Mouse (Mus musculus) brain, embryonic 18.5 days (tissue): Measurements from ENCODE around the gene Rps6ka2.
"Not testable (repeated sequence)": the region's sequence is repeated elsewhere in the genome, so short reads cannot be mapped to it uniquely, and the experiment has no call there.

Source experiments
- DNase-seq: peaks from one replicate; pipeline ENCODE4 v3.0.0-alpha.2; 2012; ENCODE audit warnings: low read depth, low spot score

Rps6ka2 gene

DNA sequence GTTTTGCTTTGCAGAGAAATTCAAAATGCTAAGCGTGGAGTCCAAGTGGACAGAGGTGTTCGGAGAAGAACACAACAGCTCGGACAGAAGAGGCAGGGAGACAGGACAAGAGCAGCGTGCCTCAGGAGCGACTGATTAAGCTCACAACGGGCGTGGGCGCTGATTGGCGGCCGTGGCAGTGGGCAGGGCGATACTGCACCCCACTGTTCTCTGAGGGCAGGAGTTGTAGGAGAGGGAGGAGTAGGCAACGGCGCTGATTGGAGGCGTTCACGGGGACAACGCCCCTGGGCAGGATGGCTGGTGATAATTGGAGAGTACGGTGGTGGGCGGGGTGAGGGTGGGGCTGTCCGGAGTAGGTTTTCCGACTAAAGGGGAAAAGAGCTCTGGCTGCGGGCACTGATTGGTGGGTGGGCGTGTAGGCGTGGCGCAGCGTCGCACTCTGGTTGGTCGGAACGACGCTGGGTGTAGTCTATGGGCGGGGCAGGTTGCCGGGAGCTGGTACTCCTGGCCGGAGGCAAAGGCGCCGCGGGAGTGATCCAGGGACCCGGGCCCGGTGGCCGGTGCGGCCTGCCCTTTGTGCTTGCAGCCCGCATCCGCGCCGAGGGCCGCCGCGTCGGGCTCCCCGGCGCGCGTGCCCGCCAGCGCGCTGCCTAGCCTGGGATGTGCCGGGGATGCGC lies at the start of gene Rps6ka2:
Gene Rps6ka2 (plus strand): TSS at position 489 of the 677 bp plus-strand sequence.
- peak; percentile 97 for DNase-seq

DNA sequence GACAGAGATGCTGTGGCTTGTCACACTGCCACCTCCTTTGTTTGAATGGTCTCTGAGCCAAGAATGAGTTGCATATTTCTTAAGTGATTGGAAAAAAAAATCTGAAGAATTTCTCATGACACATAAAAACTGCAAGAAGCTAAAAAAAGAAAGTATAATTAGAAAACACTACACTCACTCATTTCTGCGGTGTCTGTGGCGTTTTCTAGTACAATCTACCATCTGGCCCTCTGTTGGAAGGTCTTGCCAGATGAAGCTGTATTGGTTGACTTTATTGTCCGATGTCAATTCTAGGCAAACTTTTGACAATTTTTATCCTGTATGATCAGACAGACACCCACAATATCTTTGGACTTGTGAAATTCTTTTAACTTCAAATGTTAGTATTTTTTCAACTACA lies 49.1 kb upstream of the Rps6ka2 start:
- not testable (repeated sequence) for DNase-seq

DNA sequence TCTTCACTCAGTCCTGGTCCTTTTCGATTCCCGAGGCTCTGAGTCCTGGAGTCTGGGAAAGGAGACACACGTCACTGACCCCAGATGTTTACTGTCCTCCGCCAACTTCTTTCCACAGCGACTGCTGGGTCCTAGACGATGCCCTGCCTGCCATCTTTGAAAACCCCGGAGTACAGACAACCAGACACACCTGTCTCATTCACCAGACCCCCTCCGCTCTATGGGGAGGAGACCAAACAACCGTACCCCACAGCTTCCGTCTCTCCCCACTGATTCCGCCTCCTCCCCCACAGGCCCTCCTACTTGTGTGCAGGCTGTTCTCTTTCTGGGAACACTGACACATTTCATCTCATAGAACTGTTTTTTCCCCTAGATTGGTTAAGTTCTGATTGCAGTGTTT lies 47.4 kb upstream of the Rps6ka2 start:
- DNase-seq: not testable (repeated sequence)

DNA sequence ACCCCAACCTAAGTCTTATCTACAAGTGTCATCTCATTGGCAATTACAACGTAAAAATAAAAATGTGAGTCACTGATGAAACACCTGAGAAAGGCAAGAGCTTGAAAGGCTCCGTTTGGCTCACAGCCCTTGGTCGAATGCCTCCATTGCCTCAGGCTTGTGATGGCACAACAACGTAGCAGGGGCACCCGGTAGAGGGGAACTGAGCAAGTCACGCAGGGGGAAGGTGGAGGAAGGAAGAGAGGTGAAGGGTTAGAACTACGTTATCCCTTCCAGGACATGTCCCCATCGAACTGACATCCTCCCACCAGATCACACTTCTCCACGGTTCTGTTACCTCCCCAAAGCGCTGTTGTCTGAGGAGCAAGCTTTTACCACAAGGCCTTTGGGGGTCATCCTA lies 43.4 kb upstream of the Rps6ka2 start:
- not testable (repeated sequence) for DNase-seq

DNA sequence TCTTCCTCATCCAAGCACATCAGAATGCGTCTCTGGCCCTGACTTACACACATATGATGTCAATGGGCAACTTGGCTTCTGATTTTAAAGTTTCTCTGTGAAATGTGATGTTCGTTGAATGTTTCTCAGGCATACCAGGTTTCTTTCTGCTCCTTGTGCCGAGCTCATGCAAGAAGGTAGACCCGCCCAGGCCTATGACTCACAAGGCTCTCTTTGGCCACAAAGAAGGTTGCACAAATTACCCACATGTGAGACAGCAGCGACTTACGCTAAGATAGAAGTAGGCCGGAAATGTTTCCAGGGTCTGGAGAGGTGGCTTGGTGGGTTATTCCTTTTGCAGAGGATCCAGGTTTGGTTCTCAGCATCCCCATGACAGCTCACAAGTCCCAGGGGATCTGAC lies 35.9 kb upstream of the Rps6ka2 start:
- DNase-seq: not testable (repeated sequence)

DNA sequence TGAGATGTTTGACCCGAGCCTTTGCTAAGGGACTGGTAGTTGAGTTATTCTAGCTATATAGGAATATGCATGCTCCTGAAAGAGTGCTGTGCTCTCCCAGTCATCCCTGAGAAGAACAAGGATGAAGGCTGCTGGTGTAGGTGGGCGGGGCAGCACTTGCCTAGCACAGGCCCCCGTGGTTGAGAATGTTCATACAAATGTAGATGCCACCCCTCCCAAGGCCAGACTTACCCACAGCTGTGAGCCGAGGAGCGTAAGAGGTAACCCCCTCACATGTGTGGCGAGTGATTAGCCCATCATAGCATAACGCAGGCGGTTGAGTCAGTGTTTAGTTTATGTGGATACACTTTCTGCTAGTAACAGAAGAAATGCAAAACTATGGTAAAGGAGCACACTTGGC lies 34.6 kb upstream of the Rps6ka2 start:
- not testable (repeated sequence) for DNase-seq

DNA sequence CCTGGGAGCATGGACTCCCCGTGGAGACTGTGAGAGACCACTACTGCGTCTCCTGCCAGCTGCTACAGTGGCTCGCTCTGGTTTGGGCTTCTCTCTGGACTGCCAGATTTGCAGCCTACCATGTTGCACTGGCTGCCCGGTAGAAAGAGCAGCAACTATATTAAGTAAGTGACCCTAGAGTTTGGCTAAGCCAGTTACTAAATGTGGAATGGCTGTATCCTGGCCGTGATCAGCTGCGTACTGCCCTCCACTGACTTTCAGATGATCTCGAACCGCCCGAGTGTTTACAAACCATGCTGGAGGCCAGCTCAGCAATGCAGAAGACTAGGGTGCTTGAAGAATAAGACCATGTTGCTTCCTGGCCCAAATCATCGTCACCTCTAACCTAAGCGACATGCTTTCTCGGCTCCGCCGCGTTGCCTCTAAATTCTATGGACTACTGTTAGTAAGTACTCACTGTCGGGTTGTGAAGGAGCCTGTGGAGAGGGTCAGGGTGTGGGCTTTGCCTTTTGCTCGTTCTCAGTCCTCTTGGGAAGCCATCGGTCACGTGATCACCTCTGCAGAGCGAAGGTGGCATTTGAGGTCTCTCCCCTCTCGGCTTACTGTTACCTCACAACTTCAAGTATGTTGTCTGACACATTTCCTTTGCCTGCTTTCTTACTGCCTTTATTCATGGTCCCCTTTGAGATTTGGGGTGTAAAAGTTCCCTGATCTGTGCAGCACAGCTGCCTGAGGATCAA lies 31.6 kb upstream of the Rps6ka2 start:
- DNase-seq: no peak

DNA sequence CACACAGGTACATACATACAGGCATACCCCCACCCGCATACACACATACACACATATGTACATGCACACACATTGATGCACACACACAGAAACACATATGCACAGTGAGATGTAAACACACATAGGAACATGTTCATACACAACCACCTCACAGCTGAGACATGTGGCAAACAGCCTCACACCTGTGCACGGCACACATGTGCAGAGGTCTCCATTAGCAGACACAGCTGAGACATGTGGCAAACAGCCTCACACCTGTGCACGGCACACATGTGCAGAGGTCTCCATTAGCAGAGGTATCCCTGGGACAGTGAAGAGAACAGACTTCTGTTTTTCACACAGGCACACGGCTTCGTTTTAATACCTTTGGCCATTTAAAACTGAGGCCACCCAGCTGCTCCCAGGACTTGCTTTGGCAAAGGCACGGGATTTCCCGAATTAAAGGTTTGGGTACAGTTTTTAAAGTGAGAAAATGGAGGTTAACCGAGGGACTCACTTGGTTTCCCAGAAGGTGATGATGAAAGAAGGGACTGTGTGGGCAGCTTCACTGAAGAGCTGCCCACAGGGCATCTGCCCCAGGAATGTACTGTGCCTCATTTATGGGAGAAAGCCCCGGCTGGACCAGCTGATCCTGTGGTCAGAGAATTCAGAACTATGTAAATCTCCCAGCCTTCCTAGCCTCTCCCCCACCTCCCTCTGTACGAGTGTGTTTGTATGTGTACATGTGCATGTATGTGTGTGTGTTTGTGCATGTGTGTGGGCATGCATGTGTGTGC lies 29.3 kb upstream of the Rps6ka2 start:
- no peak for DNase-seq

DNA sequence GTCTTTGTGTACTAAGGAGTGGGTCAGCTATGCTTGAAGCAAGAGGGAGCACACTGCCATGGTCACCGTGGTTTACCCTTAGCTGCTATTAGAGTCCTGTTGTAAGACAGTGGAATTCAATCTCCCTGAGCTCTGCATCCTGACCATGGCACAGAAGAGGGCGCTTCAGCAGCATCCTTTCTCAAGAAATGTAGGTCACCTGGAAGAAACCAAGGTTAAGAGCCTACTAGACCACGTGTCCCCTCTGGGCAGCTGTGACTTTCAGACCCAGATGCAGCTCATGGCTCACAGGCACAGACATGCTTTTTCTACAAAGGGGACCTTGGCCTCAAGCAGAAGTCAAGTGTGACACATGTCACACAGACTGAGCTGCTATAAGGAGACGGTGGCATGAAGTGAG lies 27.5 kb upstream of the Rps6ka2 start:
- DNase-seq: no peak

DNA sequence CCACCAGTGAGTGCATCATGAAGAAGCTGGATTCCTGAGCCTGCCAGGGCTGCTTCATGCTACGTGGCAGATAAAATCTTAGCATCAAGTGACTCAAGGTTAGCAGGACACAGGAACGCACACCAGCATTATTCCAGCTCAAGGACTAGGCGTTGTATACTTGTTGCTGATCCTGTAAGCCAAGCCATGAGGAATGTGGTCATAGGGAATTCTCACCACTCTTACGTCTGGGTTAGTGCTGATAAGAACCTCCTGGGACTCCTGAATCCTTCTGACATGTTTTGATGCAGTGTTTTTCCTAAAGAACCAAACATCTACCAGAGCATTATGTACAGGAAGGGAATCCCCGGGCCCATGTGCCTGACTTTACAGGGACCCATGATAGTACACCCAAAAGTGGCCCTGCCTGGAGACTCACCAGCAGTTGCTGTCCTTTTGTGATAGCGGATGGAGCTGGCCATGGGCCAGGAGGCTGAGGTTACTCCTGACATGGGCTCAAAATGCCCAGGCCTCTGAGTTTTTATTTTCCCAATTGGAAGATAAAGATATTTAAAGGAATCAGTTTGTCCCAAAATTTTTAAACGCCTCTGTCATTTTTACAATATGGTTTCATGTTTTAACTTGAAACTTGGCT lies 25.9 kb upstream of the Rps6ka2 start:
- DNase-seq: no peak

DNA sequence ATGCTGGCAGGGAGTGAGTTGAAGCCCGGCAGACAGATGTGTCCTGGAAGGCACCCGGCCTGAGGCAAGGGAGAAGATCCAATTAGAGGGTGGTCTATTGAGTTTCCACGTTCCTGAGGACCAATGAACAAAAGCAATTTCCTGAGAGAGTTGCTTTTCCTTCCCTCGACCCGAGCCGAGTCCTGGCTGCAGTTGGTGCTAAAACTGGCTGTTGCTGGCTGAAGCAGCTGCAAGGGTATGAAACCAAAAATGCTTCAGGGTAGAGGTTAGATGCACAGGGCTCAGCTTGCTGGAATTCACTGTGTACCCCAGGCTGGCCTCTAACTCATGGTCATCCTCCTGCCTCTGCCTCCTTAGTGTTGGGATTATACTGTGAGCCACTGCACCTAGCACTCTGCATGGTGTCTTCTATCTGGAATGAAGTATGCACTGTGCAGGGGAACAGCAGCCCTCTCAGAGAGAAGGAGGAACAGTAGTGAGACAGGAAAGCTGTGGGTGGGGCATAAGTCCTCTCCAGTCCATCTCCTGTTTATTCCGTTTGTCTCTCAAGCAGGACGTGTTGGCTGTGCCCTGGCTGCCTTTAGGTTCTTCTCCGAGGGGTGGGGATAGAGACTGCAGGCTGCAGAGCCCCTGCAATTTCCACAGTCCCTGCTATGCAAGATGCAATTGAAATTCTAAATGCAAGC lies 24.4 kb upstream of the Rps6ka2 start:
- no peak for DNase-seq

DNA sequence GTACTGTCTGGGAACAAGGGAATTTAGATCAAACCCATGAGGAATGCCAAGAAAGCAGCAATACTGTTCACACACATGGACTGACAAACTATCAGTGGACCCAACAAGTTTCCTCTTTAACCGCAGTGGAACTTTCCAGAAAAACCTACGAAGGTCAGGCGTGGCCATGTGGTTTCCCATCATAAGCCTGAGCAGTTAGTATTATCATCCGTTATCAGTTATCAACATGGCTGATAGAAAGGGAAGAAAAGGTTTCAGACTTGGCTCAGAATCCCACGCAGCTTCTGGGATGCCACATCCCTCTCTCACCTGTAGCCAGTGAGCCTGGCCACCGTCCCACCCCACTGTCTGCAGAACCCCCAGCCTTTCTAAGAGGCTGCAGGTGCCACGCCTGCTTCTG lies 23.4 kb upstream of the Rps6ka2 start:
- DNase-seq: no peak

DNA sequence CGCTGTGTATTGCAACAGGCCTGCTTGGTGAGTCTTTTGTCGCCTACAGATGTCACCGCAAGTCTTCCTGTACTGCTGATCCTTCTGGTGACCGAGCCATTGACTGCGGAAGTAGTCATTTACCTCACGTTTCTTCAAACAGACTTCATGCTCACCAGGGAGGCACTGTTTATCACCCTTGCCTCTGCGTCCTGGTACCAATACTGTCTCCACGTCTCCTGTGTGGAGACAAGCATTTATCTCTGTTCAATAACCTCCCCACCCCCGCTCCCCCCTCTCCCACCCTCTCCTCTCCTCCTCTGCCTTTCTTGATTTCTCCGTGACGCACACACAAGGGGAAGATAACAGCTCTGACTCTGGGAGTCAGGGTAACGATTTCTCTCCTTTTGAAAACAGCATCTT lies 22.0 kb upstream of the Rps6ka2 start:
- DNase-seq: no peak

DNA sequence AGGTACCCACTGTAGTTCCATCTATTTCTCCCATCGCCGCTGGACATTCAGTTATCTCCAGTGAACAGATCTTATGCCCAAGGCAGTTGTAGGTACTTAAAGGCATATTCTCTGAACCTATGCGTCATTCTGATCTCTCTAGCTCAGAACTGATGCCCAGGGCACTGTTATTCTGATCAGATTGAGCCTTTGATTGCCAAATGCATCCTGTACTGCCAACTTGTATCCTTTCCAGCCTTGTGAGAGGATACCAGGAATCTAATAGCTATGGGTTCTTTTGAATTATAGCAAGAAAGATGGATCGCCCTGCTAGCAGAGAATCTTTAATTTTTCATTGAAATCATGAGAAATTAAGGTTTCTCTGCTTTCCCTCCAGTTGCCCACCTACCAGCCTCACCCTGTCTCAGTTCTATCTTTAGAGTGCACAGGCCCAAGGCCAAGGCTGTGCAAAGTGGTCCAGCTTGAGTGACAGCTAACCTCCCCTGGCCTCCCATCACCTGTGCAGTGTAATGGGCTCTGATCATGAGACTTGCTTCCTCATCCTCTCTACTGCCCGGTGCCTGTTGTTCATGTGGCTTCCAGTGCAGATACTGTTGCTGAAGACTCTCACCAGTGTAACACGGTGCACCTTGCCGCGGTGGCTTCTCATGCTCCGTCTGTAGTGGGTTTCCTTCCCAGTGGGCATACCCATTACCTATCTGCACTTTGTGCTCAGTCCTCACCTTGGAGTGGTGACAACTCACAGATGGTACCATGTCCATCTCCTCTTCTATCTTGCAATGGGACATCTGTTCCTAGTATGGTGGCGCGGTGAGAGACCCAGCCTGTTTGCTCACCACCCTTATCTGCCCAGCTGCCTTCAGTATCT lies 20.4 kb upstream of the Rps6ka2 start:
- DNase-seq: no peak

DNA sequence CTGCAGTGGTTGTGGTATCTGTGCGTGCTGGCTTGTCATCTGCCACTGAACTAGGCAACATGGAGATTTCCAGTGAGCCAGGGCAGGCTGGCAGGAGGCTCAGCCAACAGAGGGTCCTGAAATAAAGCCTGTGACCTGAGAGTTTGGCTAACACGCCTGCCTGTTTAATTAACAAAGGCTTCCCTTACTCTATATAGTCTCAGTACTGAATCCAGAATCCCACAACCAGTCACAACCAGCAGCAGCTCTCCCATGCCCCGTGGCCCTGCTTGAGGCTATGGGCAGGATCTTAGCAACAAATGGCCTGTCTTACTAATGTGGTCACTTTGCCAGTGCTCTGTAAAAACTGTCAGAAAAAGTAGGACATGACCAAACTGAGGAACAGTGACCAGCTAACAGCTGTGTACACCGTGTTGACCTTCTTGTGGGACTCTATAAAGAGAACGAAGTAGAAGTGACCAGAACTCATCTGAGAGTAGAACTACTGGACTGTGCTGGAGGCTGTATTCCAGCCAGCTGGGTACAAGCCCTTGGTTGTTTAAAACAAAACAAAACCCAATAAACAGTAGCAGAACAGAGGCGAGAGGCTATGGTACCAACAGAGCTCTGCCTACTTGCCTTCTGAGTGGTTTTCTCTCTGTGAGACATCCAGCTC lies 18.3 kb upstream of the Rps6ka2 start:
- DNase-seq: no peak

DNA sequence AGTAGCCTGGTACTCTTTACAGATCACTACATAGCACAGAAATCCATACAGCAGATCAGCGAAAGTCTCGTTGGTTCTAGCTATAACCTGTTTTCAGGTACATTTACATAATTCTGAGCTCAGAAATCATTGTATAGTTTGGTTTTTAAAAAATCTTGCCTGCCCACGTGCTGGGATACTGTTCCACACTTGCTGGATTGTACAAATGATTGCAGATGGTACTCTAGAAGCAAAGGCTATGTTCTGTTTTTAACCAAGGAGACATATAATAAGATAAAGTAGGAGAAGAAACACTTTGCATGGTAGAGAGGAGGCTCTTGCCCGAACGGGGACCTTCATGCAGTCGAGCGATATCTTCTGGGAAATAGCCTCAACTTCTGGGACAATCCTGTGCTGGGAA lies 17.3 kb upstream of the Rps6ka2 start:
- no peak for DNase-seq

DNA sequence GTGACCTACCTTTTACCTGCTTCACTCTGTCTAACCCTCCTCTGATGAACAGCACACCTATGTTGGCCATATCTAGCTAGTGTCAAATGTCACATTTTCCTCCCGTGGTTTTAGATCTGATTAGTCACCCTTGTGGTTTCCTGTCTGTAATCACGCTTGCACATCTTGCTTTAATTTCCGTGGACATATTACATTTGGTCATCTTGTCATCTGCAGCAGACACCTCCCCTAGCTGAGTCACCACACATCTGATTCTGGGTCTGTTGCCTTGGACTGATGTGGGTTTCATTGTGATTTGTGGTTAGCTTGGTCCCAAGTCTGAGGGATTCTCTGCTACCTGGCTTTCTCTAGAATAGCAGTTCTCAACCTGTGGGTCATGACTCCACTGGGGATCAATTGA lies 6.0 kb upstream of the Rps6ka2 start:
- DNase-seq: no peak

DNA sequence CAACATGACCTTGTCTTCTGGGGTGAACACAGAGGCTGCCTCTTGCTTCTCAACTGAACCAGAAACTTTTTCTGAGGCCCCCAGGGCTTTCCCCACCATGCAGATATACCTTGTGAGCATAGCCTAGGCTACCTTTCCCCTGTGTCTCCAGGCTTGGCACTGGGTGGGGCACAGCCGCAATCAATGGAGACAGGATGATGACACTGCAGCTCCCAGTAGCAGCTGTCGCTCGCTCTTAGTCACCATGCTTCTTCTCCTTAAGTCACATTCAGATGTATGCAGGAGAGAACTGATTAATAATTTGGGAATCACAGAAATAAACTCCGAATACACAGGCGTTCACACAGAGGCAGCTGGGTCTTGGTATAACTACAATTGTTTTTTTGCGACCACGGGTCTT lies 4.4 kb upstream of the Rps6ka2 start:
- DNase-seq: no peak

DNA sequence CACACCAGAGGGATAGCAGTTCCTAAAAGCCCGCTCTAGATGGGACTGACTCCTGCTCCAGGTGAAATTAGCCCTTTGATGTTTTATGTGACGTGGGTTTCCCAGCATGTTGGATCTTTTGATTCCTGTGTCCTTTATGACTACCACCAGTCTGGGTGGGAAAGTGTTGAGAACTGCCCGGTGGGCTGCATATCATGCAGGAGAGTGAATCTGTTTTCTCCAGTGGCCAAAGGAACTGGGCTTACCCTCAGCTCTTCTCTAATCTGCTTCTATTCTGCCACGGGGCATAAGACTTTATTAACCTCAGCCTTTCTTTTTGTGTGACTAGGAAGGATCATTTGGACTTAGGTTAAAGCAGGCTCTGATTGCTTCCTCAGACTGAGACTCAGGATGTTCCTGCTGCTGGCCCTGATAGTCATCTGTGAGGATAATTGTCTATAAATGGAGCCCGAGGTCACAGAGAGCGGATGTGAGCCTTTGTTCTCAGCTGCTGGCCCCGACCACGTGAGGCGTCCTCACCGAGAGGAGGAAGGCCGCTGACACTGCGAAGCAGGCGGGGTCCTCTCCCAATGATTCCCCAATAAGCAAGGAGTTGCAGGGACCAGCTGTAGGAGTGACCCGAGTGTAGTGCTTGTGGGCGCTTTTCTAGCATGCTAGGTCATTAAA lies 821 bp upstream of the Rps6ka2 start:
- DNase-seq: no peak
